Comparison of ENCODE assay signal across 9 mouse cellular contexts in genomic region chr7:97416906-97417777, GRCm38 (mm10). TPM values are rescaled to one million over a fixed set of nuclear protein-coding genes. Genes with fewer than 3 reads are reported as not detected.
DNase-seq lines count a peak whose midpoint lies in the region; ATAC-seq and TF ChIP-seq lines count a peak whose summit lies in the region.
"Had no signal": no experiment of that assay in that cellular context is flagged by ENCODE, and none has a peak within 500 bp of the region (broad histone marks: within the 10 kb centered on the region; RNA-seq: fewer than 3 reads in every experiment).

Gene Thrsp, minus strand, starts transcription at chr7:97417730.

- H3K9ac ChIP-seq in forebrain, embryonic 13.5 days = no peak within 1 kb of the TSS
- no peak within 1 kb of the TSS for H3K9ac ChIP-seq in forebrain, embryonic 11.5 days (ENCODE audit: low read length)
- H3K9ac ChIP-seq in heart, embryonic 16.5 days (ENCODE audit: low read length) = no peak within 1 kb of the TSS

- H3K4me3 ChIP-seq in forebrain, embryonic 13.5 days = no peak within 1 kb of the TSS
- no peak within 1 kb of the TSS for H3K4me3 ChIP-seq in forebrain, embryonic 11.5 days (ENCODE audit: low read depth, low read length)
- peak within 1 kb of the TSS; percentile 45 for H3K4me3 ChIP-seq in cortical plate, adult 2 months (ENCODE audit: insufficient read depth, low read length)
- 0 out of 2 replicates have a peak within 1 kb of the TSS, but pooled peaks have one; percentile 21 for H3K4me3 ChIP-seq in heart, embryonic 16.5 days (ENCODE audit: low read length)
- H3K4me3 ChIP-seq: myocyte had no signal

- H3K9me3 ChIP-seq in forebrain, embryonic 13.5 days (replicated peaks) = no peaks in the 10 kb centered on the region
- no peaks in the 10 kb centered on the region for H3K9me3 ChIP-seq in forebrain, embryonic 11.5 days (ENCODE audit: control insufficient read depth, low read length)
- no peaks in the 10 kb centered on the region for H3K9me3 ChIP-seq in heart, embryonic 16.5 days (replicated peaks; ENCODE audit: control insufficient read depth, low read length)

- H3K27me3 ChIP-seq in forebrain, embryonic 13.5 days = no peaks in the 10 kb centered on the region
- no peaks in the 10 kb centered on the region for H3K27me3 ChIP-seq in forebrain, embryonic 11.5 days (ENCODE audit: control insufficient read depth, insufficient read depth, low read length)
- H3K27me3 ChIP-seq in heart, embryonic 16.5 days (ENCODE audit: control insufficient read depth, insufficient read depth, low read length) = no peaks in the 10 kb centered on the region

- H3K36me3 ChIP-seq in forebrain, embryonic 13.5 days (ENCODE audit: poor library complexity, severe bottlenecking) = peaks cover 11% of the 10 kb centered on the region
- H3K36me3 ChIP-seq in forebrain, embryonic 11.5 days (ENCODE audit: control insufficient read depth, insufficient read depth, low read length) = no peaks in the 10 kb centered on the region; the same call in 1 of the 2 replicates
- H3K36me3 ChIP-seq in heart, embryonic 16.5 days (ENCODE audit: control insufficient read depth, insufficient read depth) = no peaks in the 10 kb centered on the region

- H3K4me1 ChIP-seq in forebrain, embryonic 13.5 days = peaks cover 9% of the 10 kb centered on the region
- no peaks in the 10 kb centered on the region for H3K4me1 ChIP-seq in forebrain, embryonic 11.5 days (replicated peaks; ENCODE audit: control insufficient read depth, insufficient read depth, low read length)
- peaks cover 7% of the 10 kb centered on the region for H3K4me1 ChIP-seq in cortical plate, adult 2 months (ENCODE audit: control insufficient read depth, insufficient read depth, low read length)
- peaks cover 19% of the 10 kb centered on the region; the same call in 1 of the 2 replicates for H3K4me1 ChIP-seq in heart, embryonic 16.5 days (ENCODE audit: control insufficient read depth, insufficient read depth, low read length)

- 80% methylated on average over 25 of the region's 25 CpGs for WGBS in forebrain, embryonic 13.5 days
- 81% methylated on average over 25 of the region's 25 CpGs for WGBS in forebrain, embryonic 11.5 days
- 58% methylated on average over 25 of the region's 25 CpGs for WGBS in heart, embryonic 16.5 days

- no peak within 1 kb of the TSS for H3K4me2 ChIP-seq in forebrain, embryonic 13.5 days
- H3K4me2 ChIP-seq in forebrain, embryonic 11.5 days (ENCODE audit: low read depth, low read length, severe bottlenecking) = no peak within 1 kb of the TSS
- H3K4me2 ChIP-seq in heart, embryonic 16.5 days (ENCODE audit: low read depth, low read length) = peak within 1 kb of the TSS; percentile 54

- no peak within 1 kb of the TSS; the same call in 1 of the 2 replicates for H3K27ac ChIP-seq in forebrain, embryonic 13.5 days
- no peak within 1 kb of the TSS for H3K27ac ChIP-seq in forebrain, embryonic 11.5 days (ENCODE audit: low read depth, low read length)
- peak within 1 kb of the TSS; percentile 45 for H3K27ac ChIP-seq in cortical plate, adult 2 months (ENCODE audit: insufficient read depth, low read length)
- no peak within 1 kb of the TSS for H3K27ac ChIP-seq in heart, embryonic 16.5 days (ENCODE audit: low read length)

- ATAC-seq in forebrain, embryonic 13.5 days = peak; percentile 53
- ATAC-seq in forebrain, embryonic 11.5 days (replicated peaks; ENCODE audit: low FRiP score) = no peak
- ATAC-seq in heart, embryonic 16.5 days (replicated peaks; ENCODE audit: extremely low read depth, insufficient read depth, low FRiP score) = peak; percentile 66

- TF ChIP-seq CTCF in cortical plate, adult 2 months (IDR thresholded peaks at IDR 0.05; ENCODE audit: extremely low read depth, insufficient read depth, low read length) = no peak

- no peak for DNase-seq in forebrain, embryonic 11.5 days (ENCODE audit: low spot score)
- peak; percentile 83 for DNase-seq in adipocyte (ENCODE audit: low spot score)
- DNase-seq in layer of hippocampus, postnatal 14 days (ENCODE audit: low spot score in 2 of 2) = peak; percentile 75 to 91
- DNase-seq in retina, embryonic 14.5 days (ENCODE audit: low spot score) = peak; percentile 25
- DNase-seq in thymus, postnatal 36 days = no peak

- TF ChIP-seq POLR2A in cortical plate, adult 2 months (IDR thresholded peaks at IDR 0.05; ENCODE audit: extremely low read depth, insufficient read depth, low read length) = peak; percentile 85

RNA-seq across cellular contexts. Expression of gene Thrsp, which starts in this region (rescaled TPM):
- polyA plus RNA-seq in forebrain, embryonic 13.5 days (2015; fragmentation: Nextera tagmentation; extraction: Ambion mirVana) = 1.4 and 1.7 TPM in 2 replicates
- 0.28 TPM in 1 of 2 replicates, not detected in the other for polyA plus RNA-seq in forebrain, embryonic 11.5 days (2014; fragmentation: Nextera tagmentation; extraction: Ambion mirVana)
- 53.6 and 56.8 TPM in 2 replicates for polyA plus RNA-seq in cortical plate, adult 2 months (2012; rRNA removed)
- polyA plus RNA-seq in heart, embryonic 16.5 days (2015; fragmentation: Nextera tagmentation; extraction: Ambion mirVana) = 1.0 and 2.0 TPM in 2 replicates
- 10 to 100 TPM; 29.1 to 31.5 TPM for total RNA-seq in layer of hippocampus, postnatal 14 days (2021)

Comparison
In these comparisons a context has a peak if more than half of its experiments do, and no peak if none do; other contexts are left out.
1. RNA of gene Thrsp (polyA plus RNA-seq): 53.6 to 56.8 TPM in cortical plate, adult 2 months; 1.0 to 2.0 TPM in heart, embryonic 16.5 days, 1.4 to 1.7 TPM in forebrain, embryonic 13.5 days and 0.28 TPM in forebrain, embryonic 11.5 days; every median in the first group is over 10 times any median in the second.
2. H3K4me3 ChIP-seq: peak in cortical plate, adult 2 months (single experiment) and heart, embryonic 16.5 days (single experiment); none in forebrain, embryonic 13.5 days (single experiment) and forebrain, embryonic 11.5 days (single experiment).
3. DNase-seq: peak in adipocyte (single experiment), layer of hippocampus, postnatal 14 days (2 of 2) and retina, embryonic 14.5 days (single experiment); none in forebrain, embryonic 11.5 days (single experiment) and thymus, postnatal 36 days (0 of 2).